Mouse (Mus musculus): Measurements from ENCODE around the gene Hapln2. TPM values are rescaled to one million over a fixed set of nuclear protein-coding genes. Genes with fewer than 3 reads are reported as not detected.

The Hapln2 gene
- total RNA-seq (2023) = not detected

GRCm38 (mm10) chr3:88027434-88028186 lies at the start of gene Hapln2:
TSS of gene Hapln2 (minus strand) at chr3:88027583.

GRCm38 (mm10) chr3:88057902-88058696 lies 30.7 kb upstream of the Hapln2 start, which contains the start of gene Naxe:
TSS of gene Naxe (minus strand) at chr3:88058495.

GRCm38 (mm10) chr3:88042661-88043421 lies 15.5 kb upstream of the Hapln2 start, which contains the start of gene Gpatch4:
TSS of gene Gpatch4 (plus strand) at chr3:88043108.

GRCm38 (mm10) chr3:88000181-88000580 lies 27.2 kb downstream of the Hapln2 start, which contains the start of gene Bcan:
TSS of gene Bcan (minus strand) at chr3:88000230.

Other genes with a start within 250 kb of the Hapln2 start
- not detected for gene Ntrk1, start 232.4 kb downstream of the Hapln2 start, total RNA-seq (2023)
- under 1 TPM in 1 of 2 experiments, not detected in 1; 0.12 TPM for gene Insrr, start 230.6 kb downstream of the Hapln2 start, total RNA-seq (2023)
- 10 to 100 TPM; 22.3 to 30.3 TPM for gene Pear1, start 203.3 kb downstream of the Hapln2 start, total RNA-seq (2023)
- 10 to 100 TPM; 29.2 to 32.6 TPM for gene Sh2d2a, start 180.8 kb downstream of the Hapln2 start, total RNA-seq (2023)
- gene Prcc, start 142.0 kb downstream of the Hapln2 start, total RNA-seq (2023) = 10 to 100 TPM; 56.5 to 62.3 TPM
- 10 to 100 TPM; 83.0 to 85.0 TPM for gene Hdgf, start 121.3 kb downstream of the Hapln2 start, total RNA-seq (2023)
- 100 to 1,000 TPM; 134 to 154 TPM for gene Mrpl24, start 108.1 kb downstream of the Hapln2 start, total RNA-seq (2023)
- gene Isg20l2, start 97.3 kb downstream of the Hapln2 start, total RNA-seq (2023) = 10 to 100 TPM; 65.3 to 67.4 TPM
- 10 to 100 TPM; 41.3 to 46.0 TPM for gene Rrnad1, start 96.9 kb downstream of the Hapln2 start, total RNA-seq (2023)
- gene Crabp2, start 78.9 kb downstream of the Hapln2 start, total RNA-seq (2023) = 1 to 10 TPM in 1 of 2 experiments, not detected in 1; 3.1 TPM
- not detected for gene Nes, start 56.5 kb downstream of the Hapln2 start, total RNA-seq (2023)
- gene Bcan, start 27.4 kb downstream of the Hapln2 start, total RNA-seq (2023) = not detected
- gene Gpatch4, start 15.5 kb upstream of the Hapln2 start, total RNA-seq (2023) = 10 to 100 TPM; 15.8 to 15.9 TPM
- 10 to 100 TPM; 38.3 to 38.9 TPM for gene Naxe, start 30.9 kb upstream of the Hapln2 start, total RNA-seq (2023)
- not detected for gene Ttc24, start 50.7 kb upstream of the Hapln2 start, total RNA-seq (2023)
- gene Iqgap3, start 54.4 kb upstream of the Hapln2 start, total RNA-seq (2023) = under 1 TPM; 0.27 to 0.32 TPM
- 100 to 1,000 TPM; 280 to 371 TPM for gene Mef2d, start 114.8 kb upstream of the Hapln2 start, total RNA-seq (2023)
- gene Rhbg, start 227.1 kb upstream of the Hapln2 start, total RNA-seq (2023) = not detected

All from B cell, adult 67 days (primary cell).